Mouse (Mus musculus) small intestine, adult 2 months (tissue): ENCODE results near the gene Frmd8. TPM values are rescaled to one million over a fixed set of nuclear protein-coding genes. Genes with fewer than 3 reads are reported as not detected.

ENCODE experiments used
- H3K27ac ChIP-seq: fragments of 200-500 bp; 2 replicates; pipeline ENCODE4 v1.5.1; 2012; ENCODE audit warnings: low read depth, low read length, control low read depth, inconsistent platforms; ENCODE audit not compliant: insufficient read depth
- H3K27me3 ChIP-seq: fragments of 200-500 bp; 2 replicates; pipeline ENCODE4 v1.6.1; 2012; ENCODE audit warnings: mild to moderate bottlenecking, moderate library complexity, low read length, inconsistent platforms; ENCODE audit not compliant: control insufficient read depth, insufficient read depth
- H3K36me3 ChIP-seq: fragments of 200-500 bp; 2 replicates; pipeline ENCODE4 v1.6.1; 2012; ENCODE audit warnings: mild to moderate bottlenecking, low read length, control low read depth, inconsistent platforms; ENCODE audit not compliant: control insufficient read depth, insufficient read depth
- H3K4me1 ChIP-seq: fragments of 200-500 bp; 2 replicates; pipeline ENCODE4 v1.6.1; 2012; ENCODE audit warnings: low read length, inconsistent platforms, mixed read lengths; ENCODE audit not compliant: control insufficient read depth, insufficient read depth, insufficient read length
- H3K4me3 ChIP-seq: fragments of 200-500 bp; 2 replicates; pipeline ENCODE4 v1.5.1; 2012; ENCODE audit warnings: low read depth, mild to moderate bottlenecking, control low read depth, inconsistent platforms, low read length, moderate library complexity
- CTCF ChIP-seq: fragments of 200-500 bp; IDR thresholded peaks from 2 replicates; pipeline ENCODE4 v1.5.1; 2012; ENCODE audit warnings: low read depth, mild to moderate bottlenecking, control low read depth, inconsistent platforms, low read length, moderate library complexity, mixed read lengths; ENCODE audit not compliant: insufficient replicate concordance, insufficient read length; ENCODE audit errors: extremely low read depth
- POLR2A ChIP-seq: fragments of 200-500 bp; IDR thresholded peaks from 2 replicates; pipeline ENCODE4 v1.6.1; 2012; ENCODE audit warnings: low read depth, mild to moderate bottlenecking, control low read depth, inconsistent platforms, low read length, moderate library complexity
- WGBS: fragments of 180-500 bp; shearing (Covaris S2); methylation state at CpG from one replicate; pipeline ENCODE4 v1.1.7; 2018; 5-methylcytosine and 5-hydroxymethylcytosine counted together
- polyA plus RNA-seq: library from polyadenylated mRNA; depleted of rRNA; stranded (reverse); fragments of >200 nt; gene quantifications from 2 replicates; pipeline ENCODE4 v1.2.3, GENCODE M21; 2012

The Frmd8 gene
- polyA plus RNA-seq, 1 experiment, result 62.1 TPM

DNA sequence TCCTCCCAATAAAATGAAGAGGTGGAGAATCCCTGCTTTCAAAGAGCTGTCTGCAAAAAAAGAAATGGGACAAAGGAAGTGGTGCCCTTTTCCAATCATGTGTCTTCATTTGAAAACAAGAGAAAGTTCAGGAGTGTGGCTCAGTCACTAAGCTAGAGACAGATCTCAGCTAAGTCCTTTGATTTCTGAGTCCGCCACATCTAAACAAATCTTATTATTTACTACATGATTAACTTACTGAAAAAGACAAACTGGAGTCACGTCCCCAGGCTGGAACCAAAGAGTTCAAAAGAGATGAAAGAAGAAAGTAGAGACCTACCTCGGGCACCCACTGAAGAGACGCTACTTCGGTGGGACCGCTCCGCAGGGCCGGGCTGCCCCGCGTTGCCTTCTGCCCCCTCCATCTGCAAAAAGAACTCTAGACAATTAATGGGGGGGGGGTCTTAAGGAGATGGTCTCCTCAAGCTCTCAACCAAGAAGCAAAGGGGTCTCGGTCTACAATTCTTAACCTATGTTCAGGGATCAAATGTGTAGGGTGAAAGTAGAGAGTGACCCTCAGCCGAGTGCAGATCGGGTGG lies 594 bp downstream of the Frmd8 start:
- H3K27ac ChIP-seq, result peak overlapping the region; percentile 43; the same call in 1 of the 2 replicates
- TF ChIP-seq POLR2A (no peak), CTCF (no peak)

DNA sequence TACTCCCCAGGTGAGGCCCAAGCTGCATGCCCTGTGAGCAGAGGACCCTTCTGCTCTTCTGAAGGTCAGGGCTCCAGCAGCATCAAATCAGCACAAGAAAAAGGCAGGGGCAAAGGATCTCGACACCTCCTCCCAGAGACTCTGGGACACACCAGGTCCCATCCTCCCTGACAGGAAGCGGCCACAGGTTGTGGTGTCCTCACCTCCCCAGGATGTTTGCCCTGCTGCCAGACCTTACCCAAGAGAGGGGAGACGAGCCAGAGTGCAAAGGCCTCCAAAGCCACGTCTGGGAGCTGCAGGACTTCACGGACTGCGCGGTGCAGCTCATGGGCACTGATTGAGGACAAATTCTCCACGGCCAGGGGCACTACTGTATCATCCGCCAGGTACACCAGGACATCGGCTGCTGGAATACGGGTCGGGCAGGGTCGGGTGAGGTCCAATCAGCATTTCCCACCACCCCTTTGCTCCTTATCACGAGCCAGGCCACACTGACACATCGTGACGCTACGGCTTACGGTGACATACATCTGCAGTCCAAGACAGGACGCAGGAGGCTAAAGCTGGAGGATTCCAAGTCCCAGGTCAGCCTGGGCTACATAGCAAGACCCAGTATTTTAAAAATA lies 2.0 kb downstream of the Frmd8 start:
- WGBS, result 82% methylated on average over 19 of the region's 19 CpGs
- H3K27me3 ChIP-seq, result no peaks in the 10 kb centered on the region
- peaks cover 25% of the 10 kb centered on the region for H3K36me3 ChIP-seq
- TF ChIP-seq CTCF (no peak), POLR2A (no peak)
- H3K4me1 ChIP-seq, result peaks cover 28% of the 10 kb centered on the region
- no peak overlapping the region for H3K27ac ChIP-seq
- peak overlapping the region; percentile 23 for H3K4me3 ChIP-seq

More for the DNA sequence above, 594 bp downstream of the Frmd8 start:
- H3K27me3 ChIP-seq, result no peaks in the 10 kb centered on the region
- H3K36me3 ChIP-seq, result peaks cover 15% of the 10 kb centered on the region
- 3% methylated on average over 13 of the region's 13 CpGs for WGBS
- H3K4me1 ChIP-seq, result peaks cover 23% of the 10 kb centered on the region
- peak overlapping the region; percentile 85 for H3K4me3 ChIP-seq

DNA sequence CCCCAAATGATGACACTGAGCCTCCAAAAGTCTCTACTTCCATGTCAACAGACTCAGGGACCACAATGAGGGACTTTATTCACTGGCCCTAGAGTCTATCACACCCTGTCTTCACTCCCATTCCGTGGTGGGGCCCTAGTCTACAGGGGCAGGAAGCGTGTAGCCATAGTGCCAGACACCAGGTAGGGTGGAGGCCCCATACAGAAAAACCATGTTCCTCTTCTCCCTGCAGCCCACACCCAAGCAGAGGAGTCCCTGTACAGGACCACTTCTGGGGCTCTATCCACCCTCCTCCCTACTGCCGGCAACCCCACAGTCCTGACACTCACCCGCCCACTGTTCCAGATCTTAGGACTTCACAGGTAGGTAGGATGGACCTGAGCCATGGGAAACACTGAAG lies 2.5 kb downstream of the Frmd8 start:
- no peak for TF ChIP-seq POLR2A
- no peak for TF ChIP-seq CTCF
- 86% methylated on average over 4 of the region's 4 CpGs for WGBS
- Histone ChIP-seq H3K4me3 (peak overlapping the region; percentile 23; the same call in 1 of the 2 replicates), H3K36me3 (peaks cover 30% of the 10 kb centered on the region), H3K27ac (no peak overlapping the region), H3K27me3 (no peaks in the 10 kb centered on the region), H3K4me1 (peaks cover 30% of the 10 kb centered on the region)

DNA sequence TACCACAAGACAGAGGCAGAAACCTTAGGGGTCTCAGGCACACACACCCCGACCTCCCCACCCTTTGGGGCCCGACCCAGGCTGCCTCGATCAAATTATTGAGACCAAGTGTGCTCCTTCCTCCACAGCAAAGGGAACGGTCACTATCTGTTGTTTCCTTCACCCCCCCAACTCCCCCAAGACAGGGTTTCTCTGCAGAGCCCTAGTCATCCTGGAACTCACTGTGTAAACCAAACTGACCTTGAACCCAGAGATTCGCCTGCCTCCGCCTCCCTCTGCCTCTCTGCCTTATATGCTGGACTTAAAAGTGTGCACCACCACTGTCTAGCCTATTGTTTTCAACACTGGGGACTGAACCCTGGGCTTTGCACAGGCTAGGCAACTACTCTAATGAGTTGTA lies 3.4 kb downstream of the Frmd8 start:
- no peak overlapping the region for H3K27ac ChIP-seq
- H3K27me3 ChIP-seq, result no peaks in the 10 kb centered on the region
- H3K4me3 ChIP-seq, result no peak overlapping the region
- TF ChIP-seq CTCF, result no peak
- no peak for TF ChIP-seq POLR2A
- peaks cover 28% of the 10 kb centered on the region for H3K4me1 ChIP-seq
- peaks cover 35% of the 10 kb centered on the region for H3K36me3 ChIP-seq
- WGBS, result 65% methylated on average over 6 of the region's 6 CpGs

DNA sequence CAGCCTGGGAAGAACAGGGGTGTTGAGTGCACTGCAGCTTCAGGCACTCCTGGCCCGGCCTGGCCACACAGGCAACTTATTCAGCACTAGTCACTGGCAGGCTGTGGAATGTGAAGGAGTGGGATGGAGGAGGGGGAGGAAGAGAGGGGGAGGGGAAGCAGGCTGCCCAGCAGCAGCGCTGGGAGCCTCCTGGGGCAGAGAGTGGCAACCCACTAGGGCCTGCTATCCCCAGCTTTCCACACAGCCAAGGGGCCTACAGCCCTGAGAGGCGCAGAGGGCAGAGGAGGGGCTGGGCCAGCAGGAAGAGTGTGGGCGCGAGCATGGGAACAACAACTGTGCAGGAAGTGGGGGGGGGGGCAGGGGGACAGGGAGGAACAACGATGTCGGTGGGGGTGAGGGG lies 3.8 kb downstream of the Frmd8 start:
- H3K4me1 ChIP-seq, result peaks cover 28% of the 10 kb centered on the region
- no peaks in the 10 kb centered on the region for H3K27me3 ChIP-seq
- no peak overlapping the region for H3K4me3 ChIP-seq
- WGBS, result 64% methylated on average over 7 of the region's 7 CpGs
- no peak overlapping the region for H3K27ac ChIP-seq
- no peak for TF ChIP-seq CTCF
- TF ChIP-seq POLR2A, result no peak
- peaks cover 37% of the 10 kb centered on the region for H3K36me3 ChIP-seq

DNA sequence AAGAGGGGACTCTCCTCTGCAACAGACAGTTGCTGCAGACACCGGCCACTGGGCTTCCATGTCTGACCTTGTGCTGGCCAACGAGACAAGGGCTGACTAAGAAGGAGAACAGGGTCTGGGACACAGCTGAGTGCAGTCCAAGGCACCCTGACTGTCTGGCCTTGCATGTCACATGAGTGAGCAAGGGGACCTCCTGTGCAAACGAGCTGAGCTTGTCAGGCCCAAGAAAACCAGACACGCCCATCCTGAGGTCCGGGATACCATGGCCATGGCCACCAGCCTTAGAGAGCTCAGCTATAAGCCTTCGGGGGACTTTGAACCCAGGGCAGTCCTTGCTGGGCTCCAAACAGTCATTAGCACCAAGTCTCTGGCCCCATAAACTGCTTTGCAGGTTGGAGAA lies 7.0 kb downstream of the Frmd8 start:
- TF ChIP-seq CTCF (no peak), POLR2A (no peak)
- H3K36me3 ChIP-seq, result peaks cover 61% of the 10 kb centered on the region
- no peak overlapping the region for H3K27ac ChIP-seq
- H3K4me3 ChIP-seq, result no peak overlapping the region
- 59% methylated on average over 6 of the region's 6 CpGs for WGBS
- peaks cover 21% of the 10 kb centered on the region for H3K4me1 ChIP-seq
- H3K27me3 ChIP-seq, result no peaks in the 10 kb centered on the region

DNA sequence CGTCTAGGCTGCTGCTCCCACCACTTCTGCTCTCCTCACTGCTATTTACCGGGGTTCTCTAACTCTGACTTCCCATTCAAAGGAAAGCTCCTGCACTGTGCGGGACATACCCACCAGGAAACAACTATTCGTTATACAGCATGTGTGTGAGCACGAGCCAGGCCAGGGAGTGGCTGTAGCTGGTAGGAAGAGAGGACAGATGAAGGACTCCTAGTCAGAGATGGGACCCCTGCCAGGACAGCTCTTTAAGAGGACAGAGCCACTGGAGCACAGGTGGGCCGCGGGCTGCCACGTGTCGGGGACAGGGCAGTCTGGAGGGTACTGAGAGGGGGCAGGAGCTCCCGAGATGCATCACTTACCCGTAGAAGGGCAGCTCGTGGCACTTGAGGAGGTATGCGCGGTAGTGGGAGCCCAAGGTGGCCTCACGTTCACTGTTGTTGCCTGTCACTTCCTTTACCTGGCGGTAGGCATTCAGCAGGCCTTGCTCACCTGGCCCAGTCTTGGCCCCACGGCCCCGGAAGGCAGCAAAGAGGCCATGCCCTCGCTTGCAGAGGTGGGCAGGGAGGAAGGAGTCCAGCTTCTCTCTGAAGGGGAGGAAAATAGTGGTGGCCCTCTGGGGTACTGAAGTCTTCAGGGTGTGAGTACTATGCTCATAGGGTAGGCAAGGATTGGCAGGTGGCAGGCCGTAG lies 10.2 kb downstream of the Frmd8 start:
- Histone ChIP-seq H3K36me3 (peaks cover 69% of the 10 kb centered on the region), H3K4me3 (no peak overlapping the region), H3K4me1 (peaks cover 15% of the 10 kb centered on the region), H3K27me3 (no peaks in the 10 kb centered on the region), H3K27ac (no peak overlapping the region)
- no peak for TF ChIP-seq CTCF
- no peak for TF ChIP-seq POLR2A
- 91% methylated on average over 20 of the region's 20 CpGs for WGBS
